Mouse (Mus musculus) neural tube, embryonic 15.5 days (tissue): Measurements from ENCODE around the gene Rcc1. TPM values are rescaled to one million over a fixed set of nuclear protein-coding genes. Genes with fewer than 3 reads are reported as not detected.
"Not testable (repeated sequence)": the region's sequence is repeated elsewhere in the genome, so short reads cannot be mapped to it uniquely, and the experiment has no call there.

Experiments used
- ATAC-seq: fragments of 200-750 bp; cut with Nextera tagmentation; 2 replicates; pipeline ENCODE4 v1.8.0; 2017; ENCODE audit warnings: mild to moderate bottlenecking, moderate TSS enrichment, moderate library complexity; ENCODE audit not compliant: low FRiP score
- H3K27ac ChIP-seq: fragments of 300-500 bp; sonication (generic); replicated peaks from 2 replicates; pipeline ENCODE4 v1.5.1; 2015; ENCODE audit warnings: mild to moderate bottlenecking, inconsistent platforms
- H3K27me3 ChIP-seq: fragments of 300-500 bp; sonication (generic); replicated peaks from 2 replicates; pipeline ENCODE4 v1.6.1; 2015; ENCODE audit warnings: inconsistent platforms
- H3K36me3 ChIP-seq: fragments of 300-500 bp; sonication (generic); 2 replicates; pipeline ENCODE4 v1.6.1; 2015; ENCODE audit warnings: inconsistent platforms
- H3K4me1 ChIP-seq: fragments of 300-500 bp; sonication (generic); 2 replicates; pipeline ENCODE4 v1.6.1; 2015; ENCODE audit warnings: inconsistent platforms
- H3K4me2 ChIP-seq: fragments of 300-500 bp; sonication (generic); 2 replicates; pipeline ENCODE4 v1.6.1; 2015; ENCODE audit warnings: inconsistent platforms, mild to moderate bottlenecking, moderate library complexity
- H3K4me3 ChIP-seq: fragments of 300-500 bp; sonication (generic); replicated peaks from 2 replicates; pipeline ENCODE4 v1.5.1; 2015; ENCODE audit warnings: mild to moderate bottlenecking, inconsistent platforms
- H3K9ac ChIP-seq: fragments of 300-500 bp; sonication (generic); replicated peaks from 2 replicates; pipeline ENCODE4 v1.6.1; 2015; ENCODE audit warnings: mild to moderate bottlenecking, inconsistent platforms
- H3K9me3 ChIP-seq: fragments of 300-500 bp; sonication (generic); replicated peaks from 2 replicates; pipeline ENCODE4 v1.6.1; 2016; ENCODE audit warnings: inconsistent platforms
- WGBS: fragments of 180-500 bp; shearing (Covaris S2); methylation state at CpG from one replicate; pipeline ENCODE4 v1.1.7; 2015; ENCODE audit warnings: mixed read lengths; 5-methylcytosine and 5-hydroxymethylcytosine counted together
- polyA plus RNA-seq: library from polyadenylated mRNA; unstranded; fragments of >200 nt; fragmentation: Nextera tagmentation; extraction: Ambion mirVana; gene quantifications from 2 replicates; pipeline ENCODE4 v1.2.1, GENCODE M21; 2015

Rcc1 gene
- polyA plus RNA-seq, 1 experiment from 2014 or later, result 28.2 TPM

DNA sequence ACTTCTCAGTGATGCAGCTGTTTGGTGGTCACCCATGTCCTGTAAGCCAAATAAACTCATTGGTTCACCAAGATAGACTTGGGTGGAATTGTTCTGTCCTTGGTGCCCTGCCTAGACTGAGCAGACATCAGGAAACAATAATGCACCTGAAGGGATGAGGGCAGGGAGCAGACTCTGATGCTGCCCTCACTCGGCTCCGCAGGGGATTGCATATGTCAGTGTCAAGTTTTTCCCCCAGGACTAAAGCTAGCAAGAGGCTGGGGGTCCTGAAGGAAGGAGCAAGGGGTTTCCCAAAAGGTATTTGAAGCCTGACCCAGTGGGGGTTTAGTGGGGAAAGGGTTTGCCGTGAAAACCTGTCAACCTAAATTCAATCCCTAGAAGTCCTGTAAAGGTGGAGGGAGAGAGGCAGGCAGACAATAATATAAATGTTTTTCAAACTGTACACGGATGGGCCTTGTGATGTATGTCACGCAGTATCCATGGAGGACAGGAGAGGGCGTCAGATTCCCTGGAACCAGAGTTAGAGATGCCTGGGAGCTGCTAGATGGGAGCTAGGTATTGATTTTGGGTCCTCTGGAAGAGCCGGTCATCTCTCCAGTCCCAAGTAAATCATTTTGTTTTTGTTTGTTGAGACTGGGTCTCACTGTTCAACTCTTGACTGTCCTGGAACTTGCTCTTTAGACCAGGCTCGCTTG, 57.6 kb downstream of the Rcc1 start:
- H3K9me3 ChIP-seq, result no peaks in the 10 kb centered on the region
- no peaks in the 10 kb centered on the region for H3K27me3 ChIP-seq
- H3K27ac ChIP-seq, result no peak overlapping the region
- WGBS, result 41% methylated on average over 8 of the region's 8 CpGs
- no peaks in the 10 kb centered on the region for H3K4me1 ChIP-seq
- peaks cover 24% of the 10 kb centered on the region for H3K36me3 ChIP-seq
- no peak overlapping the region for H3K4me2 ChIP-seq
- no peak for ATAC-seq
- no peak overlapping the region for H3K4me3 ChIP-seq
- H3K9ac ChIP-seq, result no peak overlapping the region

DNA sequence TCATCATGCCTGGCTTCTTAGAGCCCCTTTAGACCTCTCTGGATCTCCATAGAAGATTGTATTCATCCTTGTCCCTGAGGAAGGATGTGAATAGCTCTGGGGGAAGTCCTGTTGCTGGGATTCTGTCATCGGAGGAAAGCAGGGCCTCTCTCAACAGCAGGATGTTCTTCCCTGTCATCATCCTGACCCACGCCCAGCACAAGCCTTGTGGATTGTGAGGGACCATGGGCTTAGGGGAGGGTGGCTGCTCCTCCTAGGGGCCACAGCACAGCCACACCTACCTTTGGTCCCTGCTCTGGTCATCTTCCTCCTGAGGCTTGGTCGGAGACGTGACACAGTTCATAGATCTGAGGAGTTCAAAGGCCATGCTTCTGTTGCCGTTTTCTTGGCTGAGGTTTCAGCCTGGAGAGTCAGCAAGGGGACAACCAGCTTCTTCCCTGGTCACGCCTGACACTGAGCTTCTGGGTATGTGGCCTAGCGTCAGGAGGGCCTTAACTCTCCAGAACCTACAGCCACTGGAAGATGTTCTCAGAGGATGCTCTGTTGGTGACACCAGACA, 59.6 kb downstream of the Rcc1 start:
- Histone ChIP-seq H3K9ac (no peak overlapping the region), H3K36me3 (peaks cover 36% of the 10 kb centered on the region), H3K4me2 (no peak overlapping the region), H3K27me3 (no peaks in the 10 kb centered on the region), H3K4me1 (no peaks in the 10 kb centered on the region), H3K27ac (no peak overlapping the region), H3K9me3 (no peaks in the 10 kb centered on the region), H3K4me3 (no peak overlapping the region)
- 85% methylated on average over 7 of the region's 7 CpGs for WGBS
- no peak for ATAC-seq

DNA sequence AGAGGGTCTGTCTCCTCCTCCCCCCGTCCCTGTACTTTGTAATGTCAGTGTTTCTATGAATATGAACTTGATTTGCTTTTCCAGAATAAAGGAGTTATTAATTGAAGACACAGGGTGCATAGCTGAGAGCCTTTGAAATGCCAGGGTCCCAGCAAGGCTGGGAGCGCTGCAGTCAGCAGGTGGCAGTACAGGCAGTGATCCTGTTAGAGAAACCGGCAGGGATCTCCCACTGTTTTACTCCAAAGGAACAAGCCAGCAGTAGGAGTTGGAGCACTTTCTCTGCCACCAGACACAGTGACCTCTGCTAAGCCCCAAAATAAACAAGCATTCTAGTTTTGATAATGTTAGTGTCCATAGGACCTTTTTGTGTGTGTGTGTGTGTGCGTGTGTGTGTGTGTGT, 60.4 kb downstream of the Rcc1 start:
- ATAC-seq, result no peak
- Histone ChIP-seq H3K9me3 (no peaks in the 10 kb centered on the region), H3K4me1 (no peaks in the 10 kb centered on the region), H3K4me3 (no peak overlapping the region), H3K4me2 (no peak overlapping the region), H3K27ac (no peak overlapping the region), H3K36me3 (peaks cover 36% of the 10 kb centered on the region), H3K27me3 (no peaks in the 10 kb centered on the region), H3K9ac (no peak overlapping the region)
- 44% methylated on average over 4 of the region's 4 CpGs for WGBS

DNA sequence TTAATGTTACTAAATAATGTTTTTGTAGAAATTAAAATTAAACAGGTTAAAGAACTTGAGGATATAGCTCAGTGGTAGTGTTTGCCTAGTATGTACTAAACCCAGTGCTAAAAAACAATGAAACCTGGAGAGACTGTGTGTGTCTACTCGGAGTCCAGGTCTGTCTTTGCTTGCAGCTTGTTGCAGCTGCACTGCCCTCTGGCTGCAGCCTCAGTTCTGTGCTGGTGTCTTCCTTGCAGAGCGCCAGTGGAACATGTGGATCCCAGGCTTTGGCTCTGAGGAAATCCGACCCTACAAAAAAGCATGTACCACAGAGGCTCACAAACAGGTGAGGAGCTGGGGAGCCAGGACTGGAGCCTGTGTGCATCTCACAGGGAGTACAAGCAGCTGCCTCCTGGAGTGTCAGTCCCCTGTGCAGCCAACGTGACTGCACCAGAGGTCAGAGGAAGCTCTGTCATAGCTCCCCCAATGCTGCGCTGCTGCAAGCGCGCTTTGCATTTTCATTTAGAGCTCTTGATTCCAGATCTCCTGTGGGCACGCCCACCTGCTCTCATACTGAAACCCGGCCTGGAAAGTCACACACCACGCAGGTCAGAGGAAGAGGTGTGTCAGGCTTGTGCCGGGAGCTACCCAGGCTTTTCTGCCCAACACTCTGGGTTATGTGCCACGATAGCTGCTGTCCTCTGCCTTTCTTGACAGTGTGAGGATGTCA, 61.6 kb downstream of the Rcc1 start:
- H3K36me3 ChIP-seq, result peaks cover 40% of the 10 kb centered on the region
- ATAC-seq, result no peak
- no peaks in the 10 kb centered on the region for H3K9me3 ChIP-seq
- H3K4me3 ChIP-seq, result no peak overlapping the region
- no peaks in the 10 kb centered on the region for H3K27me3 ChIP-seq
- H3K4me1 ChIP-seq, result no peaks in the 10 kb centered on the region
- H3K9ac ChIP-seq, result no peak overlapping the region
- no peak overlapping the region for H3K4me2 ChIP-seq
- whole genome bisulfite sequencing, result 89% methylated on average over 12 of the region's 12 CpGs
- H3K27ac ChIP-seq, result no peak overlapping the region

DNA sequence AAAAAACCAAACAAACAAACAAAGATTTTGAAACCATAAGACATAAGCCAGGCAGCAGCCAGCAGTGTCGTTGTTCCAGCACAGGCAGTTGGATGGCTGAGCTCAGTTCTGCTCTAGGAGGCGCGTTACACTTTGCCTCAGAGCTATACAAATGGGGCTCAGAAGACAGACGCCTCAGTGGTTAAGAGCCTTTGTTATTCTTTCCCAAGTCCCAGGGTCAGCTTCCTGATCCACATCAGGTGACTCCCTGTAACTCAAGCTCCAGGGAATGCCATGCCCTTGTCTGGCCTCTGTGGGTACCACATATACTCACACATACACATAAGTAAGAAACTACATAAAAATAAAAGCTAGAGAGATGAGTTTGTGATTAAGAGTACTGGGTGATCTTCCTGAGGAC, 62.3 kb downstream of the Rcc1 start:
- peaks cover 47% of the 10 kb centered on the region for H3K36me3 ChIP-seq
- no peaks in the 10 kb centered on the region for H3K27me3 ChIP-seq
- no peak overlapping the region for H3K4me3 ChIP-seq
- no peak overlapping the region for H3K27ac ChIP-seq
- H3K4me1 ChIP-seq, result no peaks in the 10 kb centered on the region
- H3K4me2 ChIP-seq, result no peak overlapping the region
- no peak overlapping the region for H3K9ac ChIP-seq
- no peak for ATAC-seq
- 95% methylated on average over 4 of the region's 4 CpGs for WGBS
- no peaks in the 10 kb centered on the region for H3K9me3 ChIP-seq

DNA sequence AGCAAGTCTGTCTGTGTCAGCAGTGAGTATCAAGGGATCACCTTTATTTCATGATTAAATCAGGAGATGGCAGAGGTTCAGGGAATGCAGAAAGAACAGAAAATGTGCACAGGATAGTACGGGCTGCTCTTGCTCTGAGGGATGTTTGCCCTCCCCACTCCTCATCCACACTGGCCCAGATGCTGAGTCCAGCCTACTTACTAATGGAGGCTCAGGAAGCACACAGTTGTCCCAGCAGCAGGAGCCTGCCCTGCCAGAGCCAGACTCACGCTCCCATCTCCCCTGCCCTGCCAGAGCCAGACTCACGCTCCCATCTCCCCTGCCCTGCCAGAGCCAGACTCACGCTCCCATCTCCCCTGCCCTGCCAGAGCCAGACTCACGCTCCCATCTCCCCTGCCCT, 64.6 kb downstream of the Rcc1 start:
- 92% methylated on average over 1 of the region's 5 CpGs for WGBS
- H3K36me3 ChIP-seq, result peaks cover 54% of the 10 kb centered on the region

More for the DNA sequence above, 64.6 kb downstream of the Rcc1 start:
- not testable (repeated sequence) for H3K4me2 ChIP-seq, H3K9ac ChIP-seq, H3K4me3 ChIP-seq, H3K4me1 ChIP-seq, H3K9me3 ChIP-seq, H3K27ac ChIP-seq, ATAC-seq, H3K27me3 ChIP-seq

Other genes starting within 250 kb of the Rcc1 start
- 0.90 and 1.1 TPM in 2 replicates for gene Oprd1, start 209.1 kb downstream of the Rcc1 start, polyA plus RNA-seq
- gene Ythdf2, start 141.3 kb downstream of the Rcc1 start, polyA plus RNA-seq, result 97.4 and 104 TPM in 2 replicates
- 37.7 and 39.0 TPM in 2 replicates for gene Gmeb1, start 92.0 kb downstream of the Rcc1 start, polyA plus RNA-seq
- 36.5 and 43.6 TPM in 2 replicates for gene Taf12, start 79.2 kb downstream of the Rcc1 start, polyA plus RNA-seq
- gene Rab42, start 50.2 kb downstream of the Rcc1 start, polyA plus RNA-seq, result 3.4 and 3.5 TPM in 2 replicates
- 69.9 and 70.3 TPM in 2 replicates for gene Trnau1ap, start 24.1 kb downstream of the Rcc1 start, polyA plus RNA-seq
- gene Phactr4, start 68.9 kb upstream of the Rcc1 start, polyA plus RNA-seq, result 6.5 and 8.5 TPM in 2 replicates
- gene Med18, start 110.3 kb upstream of the Rcc1 start, polyA plus RNA-seq, result 13.9 and 16.9 TPM in 2 replicates
- gene Sesn2, start 156.9 kb upstream of the Rcc1 start, polyA plus RNA-seq, result 11.9 and 14.2 TPM in 2 replicates
- gene Atpif1, start 180.1 kb upstream of the Rcc1 start, polyA plus RNA-seq, result 1,367 and 1,513 TPM in 2 replicates
- gene Dnajc8, start 181.9 kb upstream of the Rcc1 start, polyA plus RNA-seq, result 135 and 146 TPM in 2 replicates
- 0.65 and 1.2 TPM in 2 replicates for gene Ptafr, start 210.5 kb upstream of the Rcc1 start, polyA plus RNA-seq